Mouse (Mus musculus): ENCODE measurements around the gene Ints12. TPM values are rescaled to one million over a fixed set of nuclear protein-coding genes. Genes with fewer than 3 reads are reported as not detected.

Ints12 gene
- polyA plus RNA-seq, 1 experiment from 2014 or later: 26.2 TPM

DNA sequence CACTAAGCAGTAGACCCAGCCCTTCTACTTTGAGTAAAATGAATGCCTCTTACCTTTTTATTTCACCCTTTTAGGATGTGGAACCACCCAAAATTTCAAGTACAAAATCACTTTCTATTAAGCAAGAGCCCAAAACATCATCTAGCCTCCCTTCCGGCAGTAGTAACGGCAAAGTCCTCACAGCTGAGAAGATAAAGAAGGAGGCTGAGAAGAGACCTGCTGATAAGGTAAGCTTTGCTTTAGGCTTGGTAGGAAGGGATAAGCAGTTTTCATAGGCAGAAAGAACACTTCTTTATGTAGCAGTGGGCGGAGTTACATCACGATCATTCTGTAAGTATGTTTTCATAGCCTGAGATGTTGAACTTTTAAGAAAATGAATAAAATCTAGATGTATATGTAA lies 6.7 kb downstream of the Ints12 start:
- no peaks in the 10 kb centered on the region for H3K27me3 ChIP-seq
- H3K27ac ChIP-seq: no peak overlapping the region
- no peaks in the 10 kb centered on the region for H3K9me3 ChIP-seq
- WGBS: 98% methylated on average over 4 of the region's 4 CpGs
- H3K4me2 ChIP-seq (replicated peaks): no peak overlapping the region
- ATAC-seq: no peak
- H3K4me1 ChIP-seq (replicated peaks): peaks cover 13% of the 10 kb centered on the region
- no peak overlapping the region for H3K4me3 ChIP-seq (replicated peaks)
- H3K36me3 ChIP-seq: peaks cover 38% of the 10 kb centered on the region
- H3K9ac ChIP-seq (replicated peaks): no peak overlapping the region

DNA sequence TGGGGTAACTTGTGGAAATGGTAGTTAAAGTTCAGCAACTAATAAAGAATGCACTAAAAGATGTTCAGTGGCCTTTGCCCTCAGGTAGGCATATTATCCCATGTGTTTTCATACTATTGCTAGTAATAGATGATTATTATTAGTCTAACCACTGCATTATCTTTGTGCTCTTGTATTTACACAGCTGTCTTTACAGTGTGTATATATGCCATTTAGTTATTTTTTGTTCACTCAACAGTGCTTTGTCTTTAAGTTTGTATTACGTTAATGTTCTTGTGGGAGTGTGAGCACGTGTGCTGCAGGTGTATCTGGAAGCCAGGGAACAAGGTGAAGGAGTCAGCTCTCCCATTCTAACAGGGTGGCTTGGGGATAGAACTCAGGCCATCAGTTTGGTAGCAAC lies 7.3 kb downstream of the Ints12 start:
- ATAC-seq: no peak
- no peak overlapping the region for H3K9ac ChIP-seq (replicated peaks)
- H3K9me3 ChIP-seq: no peaks in the 10 kb centered on the region
- no peak overlapping the region for H3K4me3 ChIP-seq (replicated peaks)
- 93% methylated on average over 2 of the region's 2 CpGs for WGBS
- H3K4me1 ChIP-seq (replicated peaks): peaks cover 9% of the 10 kb centered on the region
- no peaks in the 10 kb centered on the region for H3K27me3 ChIP-seq
- H3K27ac ChIP-seq: no peak overlapping the region
- peaks cover 44% of the 10 kb centered on the region for H3K36me3 ChIP-seq
- no peak overlapping the region for H3K4me2 ChIP-seq (replicated peaks)

DNA sequence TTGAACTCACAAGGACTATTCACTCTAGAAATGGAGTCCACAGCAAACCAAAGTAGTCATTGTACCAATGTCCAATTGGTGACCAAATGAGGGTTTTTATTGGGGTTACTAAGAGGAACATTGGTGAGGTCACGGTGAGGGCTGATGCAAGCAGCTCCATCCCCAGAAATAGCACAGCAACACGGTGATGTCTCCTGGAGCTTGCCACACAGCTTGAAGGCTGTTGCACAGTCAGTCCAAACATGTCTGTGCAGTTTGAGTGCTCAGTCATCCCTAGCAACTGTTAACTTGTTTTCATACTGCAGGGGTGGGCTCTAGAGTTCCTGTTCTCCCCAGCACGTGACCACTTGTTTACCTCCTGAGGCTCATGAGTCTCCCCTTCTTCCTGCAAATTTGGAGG lies 12.1 kb downstream of the Ints12 start:
- H3K4me1 ChIP-seq (replicated peaks): no peaks in the 10 kb centered on the region
- no peaks in the 10 kb centered on the region for H3K9me3 ChIP-seq
- H3K27me3 ChIP-seq: no peaks in the 10 kb centered on the region
- H3K4me3 ChIP-seq (replicated peaks): no peak overlapping the region
- no peak for ATAC-seq
- no peak overlapping the region for H3K4me2 ChIP-seq (replicated peaks)
- 91% methylated on average over 3 of the region's 3 CpGs for WGBS
- H3K36me3 ChIP-seq: peaks cover 65% of the 10 kb centered on the region
- no peak overlapping the region for H3K27ac ChIP-seq
- H3K9ac ChIP-seq (replicated peaks): no peak overlapping the region

DNA sequence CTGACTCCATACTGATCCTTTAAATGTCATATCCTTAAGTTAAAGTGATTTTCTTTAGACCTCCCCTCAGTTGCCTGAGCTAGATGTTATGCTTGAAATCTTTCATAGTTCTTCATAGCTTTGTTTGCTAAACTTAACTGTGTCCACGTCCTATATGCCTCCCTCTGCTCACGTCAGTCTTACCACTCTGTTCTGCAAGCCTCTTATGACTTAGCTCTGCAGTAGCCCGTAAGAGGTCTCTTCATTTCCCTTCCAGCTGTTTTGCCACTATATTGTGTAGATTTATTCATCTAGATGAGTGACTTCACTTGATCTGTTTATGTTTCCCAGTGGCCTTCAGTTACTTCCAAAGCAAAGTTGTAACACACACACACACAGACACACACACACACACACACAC lies 12.8 kb downstream of the Ints12 start:
- no peak overlapping the region for H3K4me3 ChIP-seq (replicated peaks)
- no peak overlapping the region for H3K4me2 ChIP-seq (replicated peaks)
- no peak for ATAC-seq
- H3K9me3 ChIP-seq: no peaks in the 10 kb centered on the region
- 90% methylated on average over 3 of the region's 3 CpGs for WGBS
- no peak overlapping the region for H3K9ac ChIP-seq (replicated peaks)
- H3K27me3 ChIP-seq: no peaks in the 10 kb centered on the region
- H3K27ac ChIP-seq: no peak overlapping the region
- H3K4me1 ChIP-seq (replicated peaks): no peaks in the 10 kb centered on the region
- H3K36me3 ChIP-seq: peaks cover 65% of the 10 kb centered on the region

DNA sequence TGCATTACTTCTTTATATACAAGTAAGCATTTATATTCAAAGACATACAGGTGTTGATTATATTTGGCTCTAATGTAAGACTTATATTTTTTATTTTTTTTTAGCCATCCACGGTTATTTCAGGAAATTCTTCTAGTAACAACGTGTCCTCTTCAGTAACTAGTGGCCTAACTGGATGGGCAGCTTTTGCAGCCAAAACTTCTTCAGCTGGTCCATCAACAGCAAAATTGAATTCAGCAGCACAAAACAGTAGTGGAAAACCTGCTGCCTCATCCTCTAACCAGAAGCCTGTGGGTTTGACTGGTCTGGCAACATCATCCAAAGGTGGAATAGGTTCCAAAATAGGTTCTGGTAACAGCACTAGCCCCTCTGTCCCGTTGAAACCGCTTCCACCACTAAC lies 17.1 kb downstream of the Ints12 start:
- no peaks in the 10 kb centered on the region for H3K4me1 ChIP-seq (replicated peaks)
- H3K27me3 ChIP-seq: no peaks in the 10 kb centered on the region
- peaks cover 50% of the 10 kb centered on the region for H3K36me3 ChIP-seq
- no peak for ATAC-seq
- H3K27ac ChIP-seq: no peak overlapping the region
- no peak overlapping the region for H3K4me3 ChIP-seq (replicated peaks)
- no peak overlapping the region for H3K9ac ChIP-seq (replicated peaks)
- WGBS: 97% methylated on average over 4 of the region's 4 CpGs
- H3K9me3 ChIP-seq: no peaks in the 10 kb centered on the region
- H3K4me2 ChIP-seq (replicated peaks): no peak overlapping the region

DNA sequence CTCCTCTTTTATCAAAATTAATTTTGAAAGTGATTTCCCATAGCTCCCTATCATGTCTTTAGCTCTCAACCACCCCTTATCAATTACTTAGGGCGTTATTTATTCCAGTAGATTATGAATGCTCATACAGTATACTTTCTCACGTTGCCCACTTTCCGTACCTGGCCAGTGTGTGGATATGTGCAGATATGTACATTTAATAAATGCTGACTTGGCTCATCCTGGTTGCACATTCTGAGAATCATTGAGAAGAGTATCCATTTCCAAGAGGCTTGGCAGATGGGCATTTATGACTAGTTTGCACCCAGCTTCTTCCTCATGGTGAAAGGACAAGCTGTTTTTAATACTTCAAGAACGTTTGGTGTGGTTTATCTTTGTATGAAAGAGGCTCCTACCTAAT lies 18.2 kb downstream of the Ints12 start:
- Histone ChIP-seq H3K27me3 (no peaks in the 10 kb centered on the region), H3K36me3 (peaks cover 42% of the 10 kb centered on the region), H3K4me3 (replicated peaks) (no peak overlapping the region), H3K27ac (no peak overlapping the region), H3K9ac (replicated peaks) (no peak overlapping the region), H3K4me1 (replicated peaks) (no peaks in the 10 kb centered on the region), H3K9me3 (no peaks in the 10 kb centered on the region), H3K4me2 (replicated peaks) (no peak overlapping the region)
- no peak for ATAC-seq
- WGBS: 91% methylated on average over 4 of the region's 4 CpGs

DNA sequence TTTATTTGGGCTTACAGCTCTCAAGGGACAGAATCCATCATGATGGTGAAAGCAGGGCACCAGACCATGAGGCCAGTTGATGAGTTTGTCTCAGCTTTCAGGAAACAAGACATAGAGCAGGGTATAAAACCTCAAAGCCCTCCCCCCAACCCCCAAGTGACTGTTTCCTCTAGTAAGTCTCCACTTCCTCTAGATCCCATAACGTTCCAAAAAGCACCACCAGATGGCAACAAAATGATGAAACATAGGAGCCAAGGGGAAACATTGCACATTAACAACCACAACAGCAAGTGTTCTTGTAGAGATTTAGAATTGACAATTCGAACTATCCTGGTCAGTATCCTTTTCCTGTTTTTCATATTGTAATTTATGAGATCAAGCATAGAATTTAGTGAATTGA lies 20.1 kb downstream of the Ints12 start:
- Histone ChIP-seq H3K27me3 (no peaks in the 10 kb centered on the region), H3K4me2 (replicated peaks) (no peak overlapping the region), H3K4me3 (replicated peaks) (no peak overlapping the region), H3K9me3 (no peaks in the 10 kb centered on the region), H3K36me3 (peaks cover 28% of the 10 kb centered on the region), H3K9ac (replicated peaks) (no peak overlapping the region), H3K27ac (no peak overlapping the region), H3K4me1 (replicated peaks) (no peaks in the 10 kb centered on the region)
- peak; percentile 27; the same call in 1 of the 2 replicates for ATAC-seq
- WGBS: 33% methylated on average over 2 of the region's 2 CpGs

DNA sequence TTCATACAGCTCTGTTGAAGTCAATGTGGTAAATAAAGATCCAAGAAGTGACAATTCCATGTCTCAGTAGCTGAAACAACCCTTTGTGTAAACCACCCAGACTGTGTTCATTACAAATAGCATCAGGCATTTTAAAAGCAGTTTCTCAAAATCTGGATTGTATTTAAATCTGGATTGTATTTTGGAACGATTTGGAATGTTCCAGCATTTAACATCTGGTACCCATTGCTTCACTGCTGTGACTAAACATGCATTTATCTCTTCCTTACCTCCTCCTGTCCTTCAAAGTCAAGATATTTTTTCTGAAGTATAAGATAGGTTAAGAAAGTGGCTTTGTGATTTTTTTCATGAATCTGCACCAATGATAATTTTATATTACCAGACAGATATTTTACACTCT lies 21.6 kb downstream of the Ints12 start:
- no peak for ATAC-seq
- Histone ChIP-seq H3K4me2 (replicated peaks) (no peak overlapping the region), H3K9me3 (no peaks in the 10 kb centered on the region), H3K4me1 (replicated peaks) (no peaks in the 10 kb centered on the region), H3K27me3 (no peaks in the 10 kb centered on the region), H3K36me3 (peaks cover 16% of the 10 kb centered on the region), H3K27ac (no peak overlapping the region), H3K4me3 (replicated peaks) (no peak overlapping the region), H3K9ac (replicated peaks) (no peak overlapping the region)
- WGBS: 64% methylated on average over 1 of the region's 1 CpGs

DNA sequence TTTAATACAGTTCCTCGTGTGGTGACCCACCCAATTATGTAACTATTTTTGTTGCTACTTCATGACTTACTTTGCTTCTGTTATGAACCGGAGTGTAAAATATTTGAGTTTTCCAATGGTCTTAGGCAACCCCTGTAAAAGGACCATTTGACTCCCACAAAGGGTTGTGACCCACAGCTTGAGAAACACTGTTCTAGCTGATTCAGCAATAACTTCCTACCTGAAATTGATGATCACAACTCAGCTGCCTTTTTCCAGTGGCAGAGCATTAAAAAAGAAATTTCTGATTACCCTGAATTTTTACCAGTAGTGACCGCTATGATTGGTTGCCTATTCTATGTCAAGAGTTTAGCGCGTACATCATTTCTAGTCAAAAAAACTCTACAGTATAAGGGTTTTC lies 39.7 kb downstream of the Ints12 start:
- no peaks in the 10 kb centered on the region for H3K9me3 ChIP-seq
- 93% methylated on average over 5 of the region's 5 CpGs for WGBS
- no peaks in the 10 kb centered on the region for H3K36me3 ChIP-seq
- H3K27me3 ChIP-seq: no peaks in the 10 kb centered on the region
- no peak for ATAC-seq
- H3K4me2 ChIP-seq (replicated peaks): no peak overlapping the region
- no peak overlapping the region for H3K4me3 ChIP-seq (replicated peaks)
- no peak overlapping the region for H3K9ac ChIP-seq (replicated peaks)
- H3K4me1 ChIP-seq (replicated peaks): no peaks in the 10 kb centered on the region
- H3K27ac ChIP-seq: no peak overlapping the region

DNA sequence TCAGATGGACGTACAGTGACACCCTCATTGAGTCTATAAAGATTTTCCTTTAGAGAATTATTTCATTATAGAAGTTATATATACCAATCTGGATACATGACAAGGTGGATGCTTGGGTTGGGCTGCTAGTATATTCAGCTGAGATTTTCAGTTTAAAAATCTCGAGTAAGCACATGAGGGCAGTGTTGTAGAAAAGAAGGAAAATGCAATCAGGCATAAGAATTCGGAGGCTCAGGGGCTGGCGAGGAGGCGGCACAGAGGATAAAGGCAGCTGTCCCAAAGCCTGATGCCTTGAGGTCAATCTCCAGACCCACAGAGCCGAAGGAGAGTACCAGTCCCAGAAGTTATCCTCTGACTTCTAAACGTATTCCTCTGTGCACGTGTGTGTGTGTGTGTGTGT lies 41.0 kb downstream of the Ints12 start:
- ATAC-seq: no peak
- 56% methylated on average over 8 of the region's 8 CpGs for WGBS
- no peaks in the 10 kb centered on the region for H3K36me3 ChIP-seq

DNA sequence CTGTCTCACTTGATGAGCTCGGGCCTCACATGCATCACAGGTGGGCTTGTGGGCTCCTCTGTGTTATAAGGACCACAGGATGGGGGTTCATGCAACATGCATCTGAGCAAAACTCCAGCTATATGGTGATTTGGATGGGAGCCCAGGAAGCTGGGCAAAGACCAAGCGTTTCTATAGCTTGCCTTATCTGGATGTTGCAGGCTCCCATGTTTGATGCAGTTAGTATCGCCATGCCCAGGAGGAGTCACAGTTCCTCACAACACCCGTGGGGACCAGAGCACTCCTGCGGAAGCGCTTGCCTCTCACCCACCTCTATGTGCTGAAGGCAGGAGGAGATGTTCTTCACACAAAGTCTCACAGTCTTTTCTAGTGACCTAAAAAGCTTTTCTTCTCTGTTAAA lies 50.2 kb downstream of the Ints12 start:
- no peaks in the 10 kb centered on the region for H3K9me3 ChIP-seq
- H3K27ac ChIP-seq: no peak overlapping the region
- H3K27me3 ChIP-seq: no peaks in the 10 kb centered on the region
- no peak for ATAC-seq
- no peak overlapping the region for H3K4me3 ChIP-seq (replicated peaks)
- no peaks in the 10 kb centered on the region for H3K36me3 ChIP-seq
- H3K9ac ChIP-seq (replicated peaks): no peak overlapping the region
- H3K4me2 ChIP-seq (replicated peaks): no peak overlapping the region
- H3K4me1 ChIP-seq (replicated peaks): no peaks in the 10 kb centered on the region
- 92% methylated on average over 6 of the region's 6 CpGs for WGBS

More for the DNA sequence above, 41.0 kb downstream of the Ints12 start:
- Histone ChIP-seq H3K9me3 (no peaks in the 10 kb centered on the region), H3K27me3 (no peaks in the 10 kb centered on the region), H3K9ac (replicated peaks) (no peak overlapping the region), H3K4me3 (replicated peaks) (no peak overlapping the region), H3K27ac (no peak overlapping the region), H3K4me2 (replicated peaks) (no peak overlapping the region), H3K4me1 (replicated peaks) (no peaks in the 10 kb centered on the region)

DNA sequence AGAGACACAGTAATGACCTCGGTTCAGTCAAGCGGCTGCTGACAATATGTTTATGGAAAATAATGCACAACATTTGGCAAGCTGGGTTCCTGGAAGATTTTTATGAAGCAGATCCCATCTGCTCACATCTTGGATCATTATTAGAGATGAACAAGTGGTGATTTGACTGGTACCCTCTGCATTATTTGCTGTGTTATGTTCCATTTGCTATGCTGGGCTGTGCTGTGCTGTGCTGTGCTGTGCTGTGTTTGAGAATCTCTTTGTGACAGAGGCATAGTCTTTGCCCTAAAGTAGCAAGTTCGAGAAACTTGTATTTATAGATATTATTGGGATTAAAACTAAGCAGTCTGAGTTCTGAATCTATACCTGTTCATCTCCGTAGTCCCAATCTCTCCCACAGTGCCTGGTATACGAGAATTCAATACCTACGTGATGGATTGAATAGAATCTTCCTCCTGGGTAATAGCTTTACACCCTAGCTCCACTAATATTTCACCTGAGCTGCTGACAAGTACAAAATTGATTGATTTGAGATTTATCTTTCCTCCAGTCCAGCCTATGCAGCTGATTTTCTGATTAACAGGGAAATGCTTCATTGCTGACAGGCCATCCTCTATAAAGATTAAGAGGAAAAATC lies 53.0 kb downstream of the Ints12 start:
- ATAC-seq: no peak
- WGBS: 81% methylated on average over 6 of the region's 6 CpGs

DNA sequence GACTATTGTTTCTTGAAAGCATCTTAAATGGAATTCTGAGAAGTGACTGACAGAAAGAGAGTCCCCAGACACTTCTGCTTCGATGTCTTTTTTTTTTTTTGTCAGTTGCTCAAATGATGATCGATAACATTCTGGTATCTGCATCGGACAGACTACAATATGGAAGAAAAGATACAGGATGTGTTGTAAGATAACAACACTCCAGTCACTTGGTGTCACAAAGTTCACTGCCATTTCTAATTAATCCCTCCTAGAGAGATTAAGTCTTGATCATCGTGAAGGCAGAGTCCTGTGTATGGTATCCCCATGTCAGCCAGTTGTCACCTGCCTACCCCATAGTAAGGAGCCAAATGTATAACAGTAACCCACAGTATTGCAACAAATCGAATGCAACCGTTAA lies 60.0 kb downstream of the Ints12 start:
- WGBS: 64% methylated on average over 6 of the region's 6 CpGs
- Histone ChIP-seq H3K9ac (replicated peaks) (no peak overlapping the region), H3K4me2 (replicated peaks) (no peak overlapping the region), H3K9me3 (no peaks in the 10 kb centered on the region), H3K27ac (no peak overlapping the region), H3K4me1 (replicated peaks) (no peaks in the 10 kb centered on the region), H3K36me3 (no peaks in the 10 kb centered on the region), H3K27me3 (no peaks in the 10 kb centered on the region), H3K4me3 (replicated peaks) (no peak overlapping the region)
- ATAC-seq: peak; percentile 40; the same call in 1 of the 2 replicates

More for the DNA sequence above, 53.0 kb downstream of the Ints12 start:
- Histone ChIP-seq H3K36me3 (no peaks in the 10 kb centered on the region), H3K9me3 (no peaks in the 10 kb centered on the region), H3K4me3 (replicated peaks) (no peak overlapping the region), H3K27ac (no peak overlapping the region), H3K4me1 (replicated peaks) (no peaks in the 10 kb centered on the region), H3K27me3 (no peaks in the 10 kb centered on the region), H3K9ac (replicated peaks) (no peak overlapping the region), H3K4me2 (replicated peaks) (no peak overlapping the region)

Data from midbrain, embryonic 13.5 days (tissue).